Mouse (Mus musculus): ENCODE measurements around the gene Gm32717.
"Not testable (repeated sequence)": the region's sequence is repeated elsewhere in the genome, so short reads cannot be mapped to it uniquely, and the experiment has no call there.

Gm32717 gene

DNA sequence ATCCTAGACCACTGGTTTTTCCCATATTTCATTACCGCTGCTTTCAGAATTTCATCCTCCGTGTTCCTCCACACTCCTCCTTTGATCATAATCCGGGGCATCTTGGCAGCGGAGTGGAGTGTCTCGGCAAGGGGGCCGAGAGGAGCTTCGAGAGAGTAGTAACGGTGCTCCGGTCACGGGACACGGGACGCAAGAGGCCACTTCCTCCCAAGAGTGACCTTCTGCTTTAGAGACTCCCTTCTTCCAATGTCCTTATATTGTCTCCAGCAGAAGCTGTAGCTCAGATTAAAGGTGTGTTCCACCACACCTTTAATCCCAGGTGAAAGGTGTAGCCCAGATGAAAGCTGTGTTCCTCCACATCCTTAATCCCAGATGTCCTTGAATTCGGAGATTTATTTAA lies at the start of gene Gm32717:
Gene Gm32717, minus strand, starts transcription at position 101 of the 400 bp plus-strand sequence.
- DNase-seq = not testable (repeated sequence)

DNA sequence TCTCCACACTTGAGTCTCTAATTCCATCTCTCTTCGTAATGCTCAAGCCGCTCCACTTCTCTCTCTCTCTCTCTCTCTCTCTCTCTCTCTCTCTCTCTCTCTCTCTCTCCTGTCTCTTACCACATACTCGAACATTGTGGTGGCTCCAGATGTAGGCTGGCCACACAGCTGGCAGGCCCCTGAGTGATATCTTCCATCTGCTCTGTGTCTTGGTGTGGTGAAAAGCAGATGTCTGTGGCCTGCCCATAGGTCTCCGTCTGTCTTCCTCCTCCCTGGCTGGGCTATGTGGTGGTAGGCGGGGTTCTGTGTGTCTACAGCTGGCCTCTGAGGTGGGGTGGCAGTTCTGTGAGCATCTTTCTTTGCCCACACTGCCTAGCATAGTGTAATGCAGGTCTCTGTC lies 42.4 kb upstream of the Gm32717 start:
- DNase-seq = not testable (repeated sequence)

DNA sequence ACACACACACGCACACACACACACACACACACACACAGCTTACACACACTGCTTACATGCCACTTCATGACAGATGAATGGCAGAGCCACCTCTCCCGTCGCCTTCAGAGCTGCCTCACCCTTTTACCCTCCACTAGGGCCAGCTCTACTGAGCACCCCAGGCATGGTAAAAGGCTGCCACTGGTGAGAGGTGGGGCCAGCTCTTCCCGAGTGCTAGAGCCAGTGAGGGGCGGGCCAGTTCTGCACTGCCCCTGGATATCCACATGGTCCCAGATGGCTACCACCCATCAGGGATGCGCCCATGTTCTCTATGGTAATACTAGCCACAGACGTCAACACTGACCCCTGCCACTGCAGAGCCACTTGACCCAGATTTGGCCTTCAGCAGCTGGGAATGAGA lies 42.0 kb upstream of the Gm32717 start:
- DNase-seq = not testable (repeated sequence)

DNA sequence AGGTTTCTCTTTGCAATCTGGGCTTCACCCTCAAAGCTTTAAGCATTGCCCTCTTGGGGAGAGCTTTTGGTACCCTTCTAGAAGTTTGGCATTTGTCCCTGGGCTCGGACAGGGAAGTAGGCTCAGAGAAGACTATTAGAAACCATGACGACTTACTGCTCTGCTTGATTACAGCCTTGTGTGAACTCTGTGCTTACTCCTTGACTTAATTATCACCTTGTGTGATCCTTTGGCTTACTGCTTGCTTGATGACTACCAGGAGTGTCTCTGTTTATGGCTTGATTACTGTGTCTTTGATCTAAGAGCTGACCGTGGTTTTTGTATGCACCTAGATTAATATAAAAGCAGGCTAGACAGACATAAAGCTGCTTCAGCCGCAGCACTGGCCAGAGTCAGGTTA lies 37.5 kb upstream of the Gm32717 start:
- not testable (repeated sequence) for DNase-seq

DNA sequence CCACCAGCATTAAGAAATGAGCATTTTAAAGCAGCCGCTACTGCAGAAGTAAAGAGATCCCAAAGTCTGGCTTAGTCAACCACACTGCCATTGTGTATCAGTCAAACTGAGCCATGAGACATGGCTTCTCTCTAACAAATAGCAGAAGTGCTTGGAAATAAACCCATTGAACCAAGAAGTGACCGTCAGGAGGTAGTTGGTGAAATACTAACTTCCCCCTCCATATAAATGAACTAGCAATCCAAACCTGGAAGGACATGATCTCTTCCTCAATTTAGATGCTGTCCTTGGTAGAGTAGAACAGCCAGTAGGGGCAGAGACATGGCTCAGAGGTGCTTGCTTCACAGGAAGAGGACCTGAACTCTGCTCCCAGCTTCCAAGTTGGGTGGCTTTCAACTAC lies 30.8 kb upstream of the Gm32717 start:
- DNase-seq = not testable (repeated sequence)

DNA sequence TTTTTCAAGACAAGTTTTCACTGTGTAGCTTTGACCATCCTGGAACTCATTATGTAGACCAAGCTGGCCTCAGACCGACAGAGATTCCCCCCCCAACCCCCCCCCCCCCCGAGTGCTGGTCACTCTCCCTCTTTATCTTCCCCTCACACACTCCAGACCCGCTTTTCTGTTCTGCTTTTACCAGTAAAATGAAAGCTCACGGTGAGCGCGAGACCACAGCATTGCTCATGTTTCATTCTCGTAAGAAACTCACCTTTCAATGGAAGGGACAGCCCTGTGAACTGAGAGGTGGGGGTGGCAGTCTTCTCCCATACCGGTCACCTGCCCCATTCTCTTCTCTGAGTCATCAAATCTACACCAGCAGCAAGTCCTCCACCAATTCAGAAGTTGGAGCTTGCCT lies 28.2 kb upstream of the Gm32717 start:
- not testable (repeated sequence) for DNase-seq

DNA sequence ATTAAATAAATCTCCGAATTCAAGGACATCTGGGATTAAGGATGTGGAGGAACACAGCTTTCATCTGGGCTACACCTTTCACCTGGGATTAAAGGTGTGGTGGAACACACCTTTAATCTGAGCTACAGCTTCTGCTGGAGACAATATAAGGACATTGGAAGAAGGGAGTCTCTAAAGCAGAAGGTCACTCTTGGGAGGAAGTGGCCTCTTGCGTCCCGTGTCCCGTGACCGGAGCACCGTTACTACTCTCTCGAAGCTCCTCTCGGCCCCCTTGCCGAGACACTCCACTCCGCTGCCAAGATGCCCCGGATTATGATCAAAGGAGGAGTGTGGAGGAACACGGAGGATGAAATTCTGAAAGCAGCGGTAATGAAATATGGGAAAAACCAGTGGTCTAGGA lies 17.8 kb upstream of the Gm32717 start, which contains the start of gene Gm32802:
Gene Gm32802, plus strand, starts transcription at position 301 of the 400 bp plus-strand sequence.
- not testable (repeated sequence) for DNase-seq

DNA sequence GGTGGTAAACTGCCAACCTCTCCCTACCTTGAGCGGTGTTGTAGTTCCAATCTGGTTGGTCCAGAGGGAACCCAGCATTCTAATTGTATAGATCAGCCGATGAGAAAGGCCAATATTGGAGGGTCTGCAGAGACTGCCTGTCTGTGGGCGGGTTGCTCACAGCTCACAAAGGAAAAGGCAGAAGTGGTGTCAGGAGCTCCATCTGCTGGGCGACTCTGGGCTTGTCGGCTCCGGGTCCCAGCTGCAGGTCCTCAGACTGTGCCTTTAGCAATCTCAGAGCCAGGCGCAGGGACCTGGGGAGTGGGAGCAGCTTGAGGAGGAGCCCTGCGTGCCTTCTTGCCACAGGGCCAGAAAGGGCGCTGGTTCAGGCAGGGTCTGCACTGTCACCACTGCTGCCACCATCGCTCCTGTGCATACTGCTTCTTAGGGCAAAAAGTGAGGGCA lies 10.3 kb upstream of the Gm32717 start:
- peak; percentile 13 for DNase-seq

DNA sequence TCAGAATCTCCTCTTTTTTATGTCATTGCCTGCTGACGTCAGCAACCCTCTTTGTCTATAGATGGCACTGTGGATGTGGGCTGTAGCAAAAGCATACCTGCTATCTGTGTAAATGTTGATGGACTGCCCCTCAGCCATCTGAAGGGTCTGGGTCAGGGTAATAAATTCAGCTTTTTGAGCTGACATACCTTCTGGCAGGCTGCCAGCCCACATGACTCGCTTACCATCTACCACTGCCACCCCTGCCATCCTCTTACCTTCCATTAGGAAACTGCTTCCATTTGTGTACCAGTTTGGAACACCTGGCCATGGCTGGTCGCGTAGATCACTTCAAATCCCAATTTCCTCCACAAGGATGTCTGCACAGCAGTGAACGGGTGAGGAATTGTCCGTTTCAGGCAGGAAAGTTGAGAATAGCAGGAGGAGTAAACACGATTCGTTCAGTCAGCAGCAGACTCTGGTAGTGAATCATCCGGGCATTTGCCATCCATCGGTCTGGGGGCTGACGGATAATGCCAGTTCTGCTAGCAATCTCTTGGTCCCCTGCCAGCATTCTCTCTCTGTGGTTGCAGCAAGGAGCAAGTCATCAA lies 8.5 kb upstream of the Gm32717 start:
- DNase-seq = not testable (repeated sequence)

DNA sequence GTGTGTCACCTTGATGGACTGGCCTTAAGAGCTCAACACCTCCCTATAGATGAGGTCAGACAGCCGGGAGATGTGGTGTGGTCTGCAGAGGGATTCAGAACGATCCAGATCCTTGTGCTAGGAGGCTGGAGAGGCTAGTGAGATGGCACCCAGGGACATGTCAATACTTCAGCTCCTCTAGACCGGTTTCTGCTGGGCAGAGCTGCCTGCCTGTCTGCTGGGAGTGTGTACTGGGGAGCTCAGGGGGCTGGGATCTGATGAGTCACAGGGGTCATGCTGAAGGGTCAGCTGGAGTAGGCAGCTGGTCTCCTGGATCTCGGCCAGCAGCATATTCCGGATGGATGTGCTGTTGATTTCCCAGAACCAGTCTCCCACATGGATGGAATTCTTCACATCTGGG lies 8.0 kb downstream of the Gm32717 start:
- not testable (repeated sequence) for DNase-seq

DNA sequence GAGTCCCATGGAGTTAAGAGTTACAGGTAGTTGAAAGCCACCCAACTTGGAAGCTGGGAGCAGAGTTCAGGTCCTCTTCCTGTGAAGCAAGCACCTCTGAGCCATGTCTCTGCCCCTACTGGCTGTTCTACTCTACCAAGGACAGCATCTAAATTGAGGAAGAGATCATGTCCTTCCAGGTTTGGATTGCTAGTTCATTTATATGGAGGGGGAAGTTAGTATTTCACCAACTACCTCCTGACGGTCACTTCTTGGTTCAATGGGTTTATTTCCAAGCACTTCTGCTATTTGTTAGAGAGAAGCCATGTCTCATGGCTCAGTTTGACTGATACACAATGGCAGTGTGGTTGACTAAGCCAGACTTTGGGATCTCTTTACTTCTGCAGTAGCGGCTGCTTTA lies 13.0 kb downstream of the Gm32717 start:
- not testable (repeated sequence) for DNase-seq

DNA sequence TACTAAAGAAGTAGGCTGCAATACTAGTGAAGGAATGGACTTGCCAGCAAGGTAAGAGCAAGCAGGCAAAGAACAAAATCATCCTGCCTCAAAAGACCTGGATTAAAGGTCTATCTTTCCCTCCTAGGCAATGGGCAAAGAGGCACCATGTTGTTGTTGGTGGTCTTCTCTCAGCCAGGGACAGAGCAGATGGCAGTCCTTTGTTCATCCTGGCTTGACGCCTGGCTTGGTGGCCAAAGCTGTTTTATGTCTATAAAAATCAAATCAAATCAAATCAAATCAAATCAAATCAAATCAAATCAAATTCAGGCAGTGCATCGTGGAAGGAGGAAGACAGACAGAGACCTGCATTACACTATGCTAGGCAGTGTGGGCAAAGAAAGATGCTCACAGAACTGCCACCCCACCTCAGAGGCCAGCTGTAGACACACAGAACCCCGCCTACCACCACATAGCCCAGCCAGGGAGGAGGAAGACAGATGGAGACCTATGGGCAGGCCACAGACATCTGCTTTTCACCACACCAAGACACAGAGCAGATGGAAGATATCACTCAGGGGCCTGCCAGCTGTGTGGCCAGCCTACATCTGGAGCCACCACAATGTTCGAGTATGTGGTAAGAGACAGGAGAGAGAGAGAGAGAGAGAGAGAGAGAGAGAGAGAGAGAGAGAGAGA lies 24.7 kb downstream of the Gm32717 start:
- DNase-seq = not testable (repeated sequence)

DNA sequence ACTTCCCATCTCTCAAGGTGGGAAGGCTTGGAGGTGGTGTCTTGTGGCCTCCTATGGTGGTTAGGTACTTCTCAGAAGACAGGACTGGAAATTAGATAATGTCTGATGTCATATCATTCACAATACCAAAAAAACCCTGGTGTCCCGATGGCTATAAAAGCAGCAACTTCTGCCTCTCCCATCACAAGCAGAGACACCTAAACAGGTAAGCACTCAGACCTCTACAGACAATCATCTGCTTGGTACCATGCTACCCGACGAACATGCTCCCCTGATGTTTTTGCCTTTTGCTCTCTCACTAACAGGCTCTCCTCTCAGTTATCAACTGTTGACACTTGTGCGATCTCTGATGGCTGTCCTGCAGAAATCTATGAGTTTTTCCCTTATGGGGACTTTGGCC lies 35.9 kb downstream of the Gm32717 start, which contains the start of gene Il22:
Gene Il22, plus strand, starts transcription at position 301 of the 400 bp plus-strand sequence.
- DNase-seq = no peak

DNA sequence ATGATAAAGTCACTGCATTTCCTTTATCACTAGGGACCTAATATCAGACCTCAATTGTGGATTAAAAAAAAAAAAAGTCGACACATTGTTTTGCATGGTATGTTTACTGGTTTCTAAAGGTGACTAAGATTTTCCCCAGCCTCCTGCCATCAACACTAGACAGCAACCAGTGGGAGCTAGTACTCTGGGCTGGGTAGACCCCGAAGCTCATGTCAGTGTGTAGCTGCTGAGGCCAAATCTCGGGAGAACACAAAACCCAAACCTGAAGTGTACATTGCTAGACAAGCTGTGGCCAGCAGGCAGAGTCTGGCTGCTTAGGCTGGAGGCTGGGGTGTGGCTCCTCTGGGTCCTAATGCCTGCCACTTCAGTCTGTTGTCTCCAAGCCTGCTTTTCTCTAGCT lies 45.4 kb downstream of the Gm32717 start:
- not testable (repeated sequence) for DNase-seq

Data from lung, postnatal 14 days (tissue).